Mouse (Mus musculus) limb, embryonic 14.5 days (tissue): Measurements from ENCODE around the gene Adamts10. TPM values are rescaled to one million over a fixed set of nuclear protein-coding genes. Genes with fewer than 3 reads are reported as not detected.
A peak's percentile ranks its signal among the peaks of the same experiment; 100 is the strongest.

Experiments
- ATAC-seq: fragments of 200-750 bp; cut with Nextera tagmentation; 2 replicates; pipeline ENCODE4 v1.8.0; 2017; ENCODE audit warnings: low read depth, moderate number of reproducible peaks, moderate TSS enrichment; ENCODE audit not compliant: low FRiP score
- DNase-seq: peaks from one replicate; pipeline ENCODE4 v3.0.0-alpha.2; 2015; ENCODE audit warnings: low spot score
- H3K27ac ChIP-seq: fragments of 300-500 bp; sonication (generic); replicated peaks from 2 replicates; pipeline ENCODE4 v1.5.1; 2014; ENCODE audit warnings: low read depth, mild to moderate bottlenecking, low read length, moderate library complexity, mixed read lengths
- H3K27me3 ChIP-seq: fragments of 300-500 bp; sonication (generic); 2 replicates; pipeline ENCODE4 v1.6.1; 2014; ENCODE audit warnings: low read length, mixed read lengths; ENCODE audit not compliant: control insufficient read depth, insufficient read depth
- H3K36me3 ChIP-seq: fragments of 300-500 bp; sonication (generic); 2 replicates; pipeline ENCODE4 v1.6.1; 2014; ENCODE audit warnings: mild to moderate bottlenecking, low read length, moderate library complexity, mixed read lengths; ENCODE audit not compliant: control insufficient read depth, insufficient read depth
- H3K4me1 ChIP-seq: fragments of 300-500 bp; sonication (generic); 2 replicates; pipeline ENCODE4 v1.6.1; 2014; ENCODE audit warnings: antibody characterized with exemption, low read length, mixed read lengths; ENCODE audit not compliant: control insufficient read depth, insufficient read depth
- H3K4me2 ChIP-seq: fragments of 300-500 bp; sonication (generic); replicated peaks from 2 replicates; pipeline ENCODE4 v1.6.1; 2014; ENCODE audit warnings: low read depth, mild to moderate bottlenecking, low read length, moderate library complexity; ENCODE audit not compliant: severe bottlenecking
- H3K4me3 ChIP-seq: fragments of 300-500 bp; sonication (generic); replicated peaks from 2 replicates; pipeline ENCODE4 v1.5.1; 2014; ENCODE audit warnings: low read length
- H3K9ac ChIP-seq: fragments of 300-500 bp; sonication (generic); 2 replicates; pipeline ENCODE4 v1.6.1; 2014; ENCODE audit warnings: mild to moderate bottlenecking, low read depth, low read length, moderate library complexity; ENCODE audit not compliant: severe bottlenecking
- H3K9me3 ChIP-seq: fragments of 300-500 bp; sonication (generic); 2 replicates; pipeline ENCODE4 v1.6.1; 2016; ENCODE audit warnings: low read length; ENCODE audit not compliant: control insufficient read depth
- POLR2A ChIP-seq: fragments of 200-500 bp; IDR thresholded peaks from 2 replicates; pipeline ENCODE4 v1.8.0; 2012; ENCODE audit warnings: inconsistent platforms, mild to moderate bottlenecking, moderate library complexity, borderline replicate concordance; ENCODE audit not compliant: insufficient read depth, insufficient read length; ENCODE audit errors: extremely low read depth
- WGBS: fragments of 180-500 bp; shearing (Covaris S2); extraction: QIAGEN DNeasy Blood & Tissue Kit; methylation state at CpG from one replicate; pipeline ENCODE4 v1.1.7; 2014; 5-methylcytosine and 5-hydroxymethylcytosine counted together
- polyA plus RNA-seq, 2 experiments: library from polyadenylated mRNA; depleted of rRNA in 1 of 2; stranded (reverse) in 1 of 2; unstranded in 1 of 2; fragments of >200 nt; fragmentation: Nextera tagmentation in 1 of 2; extraction: Ambion mirVana in 1 of 2; gene quantifications; 2 replicates each; pipeline versions ENCODE4 v1.2.1 to v1.2.3; 2012 to 2014

Gene Adamts10
- polyA plus RNA-seq (2012; rRNA removed): 269 and 309 TPM in 2 replicates
- 80.6 and 102 TPM in 2 replicates for polyA plus RNA-seq (2014; fragmentation: Nextera tagmentation; extraction: Ambion mirVana)

- H3K4me3 ChIP-seq: peak within 1 kb of the TSS; percentile 72
- ATAC-seq (peak; percentile 85), DNase-seq (peak; percentile 88)
- peaks cover 20% of the 10 kb centered on the region for H3K4me1 ChIP-seq
- H3K9me3 ChIP-seq: no peaks in the 10 kb centered on the region
- H3K4me2 ChIP-seq: peak within 1 kb of the TSS; percentile 83
- no peaks in the 10 kb centered on the region for H3K27me3 ChIP-seq
- H3K36me3 ChIP-seq: peaks cover 11% of the 10 kb centered on the region
- under 1% methylated on average over 40 of the region's 44 CpGs for WGBS
- peak within 1 kb of the TSS; percentile 63 for H3K9ac ChIP-seq
- TF ChIP-seq POLR2A: peak; percentile 29; the same call in 1 of the 2 replicates
- H3K27ac ChIP-seq: peak within 1 kb of the TSS; percentile 87
These were observed at the start of gene Adamts10 for GRCm38 (mm10) chr17:33523918-33524755. Adamts10 (plus strand) TSS chr17:33524204.

GRCm38 (mm10) chr17:33484020-33484419 lies 40.0 kb upstream of the Adamts10 start:
- H3K4me3 ChIP-seq: no peak overlapping the region
- H3K27me3 ChIP-seq: no peaks in the 10 kb centered on the region
- no peak overlapping the region for H3K27ac ChIP-seq
- H3K4me2 ChIP-seq: no peak overlapping the region
- no peaks in the 10 kb centered on the region for H3K9me3 ChIP-seq
- 27% methylated on average over 6 of the region's 6 CpGs for WGBS
- no peaks in the 10 kb centered on the region for H3K36me3 ChIP-seq
- no peaks in the 10 kb centered on the region for H3K4me1 ChIP-seq
- no peak for TF ChIP-seq POLR2A
- DNase-seq: no peak
- H3K9ac ChIP-seq: no peak overlapping the region
- ATAC-seq: no peak

GRCm38 (mm10) chr17:33487211-33487610 lies 36.8 kb upstream of the Adamts10 start:
- no peaks in the 10 kb centered on the region for H3K9me3 ChIP-seq
- H3K4me2 ChIP-seq: no peak overlapping the region
- 68% methylated on average over 2 of the region's 2 CpGs for WGBS
- H3K27me3 ChIP-seq: no peaks in the 10 kb centered on the region
- H3K27ac ChIP-seq: no peak overlapping the region
- H3K9ac ChIP-seq: no peak overlapping the region
- no peak for TF ChIP-seq POLR2A
- no peak for ATAC-seq
- no peak for DNase-seq
- no peaks in the 10 kb centered on the region for H3K4me1 ChIP-seq
- no peaks in the 10 kb centered on the region for H3K36me3 ChIP-seq
- no peak overlapping the region for H3K4me3 ChIP-seq

- ATAC-seq: no peak
These were observed 36.4 kb upstream of the Adamts10 start for GRCm38 (mm10) chr17:33487652-33488051.

GRCm38 (mm10) chr17:33491371-33491770 lies 32.6 kb upstream of the Adamts10 start:
- 89% methylated on average over 2 of the region's 2 CpGs for WGBS
- DNase-seq (no peak), ATAC-seq (no peak)
- no peaks in the 10 kb centered on the region for H3K4me1 ChIP-seq
- H3K27me3 ChIP-seq: no peaks in the 10 kb centered on the region
- no peak for TF ChIP-seq POLR2A
- no peaks in the 10 kb centered on the region for H3K36me3 ChIP-seq
- H3K4me3 ChIP-seq: no peak overlapping the region
- no peak overlapping the region for H3K27ac ChIP-seq
- H3K9ac ChIP-seq: no peak overlapping the region
- no peaks in the 10 kb centered on the region for H3K9me3 ChIP-seq
- no peak overlapping the region for H3K4me2 ChIP-seq

More at GRCm38 (mm10) chr17:33487652-33488051, 36.4 kb upstream of the Adamts10 start:
- TF ChIP-seq POLR2A: no peak
- H3K9ac ChIP-seq: no peak overlapping the region
- H3K9me3 ChIP-seq: no peaks in the 10 kb centered on the region
- no peak overlapping the region for H3K27ac ChIP-seq
- no peaks in the 10 kb centered on the region for H3K27me3 ChIP-seq
- no peaks in the 10 kb centered on the region for H3K4me1 ChIP-seq
- no peak overlapping the region for H3K4me2 ChIP-seq
- WGBS: 77% methylated on average over 1 of the region's 1 CpGs
- no peaks in the 10 kb centered on the region for H3K36me3 ChIP-seq
- no peak for DNase-seq
- H3K4me3 ChIP-seq: no peak overlapping the region
